Mouse (Mus musculus): ENCODE data around the gene Slc9a5. TPM values are rescaled to one million over a fixed set of nuclear protein-coding genes. Genes with fewer than 3 reads are reported as not detected.

Slc9a5 gene
- polyA plus RNA-seq, 1 experiment from 2014 or later = 1.1 TPM

GRCm38 (mm10) chr8:105346611-105347427, 1.8 kb upstream of the Slc9a5 start:
- H3K4me3 ChIP-seq (ENCODE audit: low read length) = peak overlapping the region; percentile 73
- no peaks in the 10 kb centered on the region for H3K36me3 ChIP-seq (ENCODE audit: control insufficient read depth, insufficient read depth)
- no peaks in the 10 kb centered on the region for H3K9me3 ChIP-seq (replicated peaks; ENCODE audit: control insufficient read depth, low read length)
- peak overlapping the region; percentile 87 for H3K4me2 ChIP-seq (ENCODE audit: low read depth, low read length)
- H3K27ac ChIP-seq (ENCODE audit: low read length) = peak overlapping the region; percentile 92
- peaks cover 2% of the 10 kb centered on the region; the same call in 1 of the 2 replicates for H3K27me3 ChIP-seq (ENCODE audit: control insufficient read depth, insufficient read depth, low read length)
- peaks cover 44% of the 10 kb centered on the region for H3K4me1 ChIP-seq (ENCODE audit: control insufficient read depth, insufficient read depth, low read length)
- WGBS = 2% methylated on average over 34 of the region's 34 CpGs
- peak overlapping the region; percentile 87 for H3K9ac ChIP-seq (ENCODE audit: low read length)
- ATAC-seq (replicated peaks; ENCODE audit: extremely low read depth, insufficient read depth, low FRiP score) = peak; percentile 39

- peaks cover 2% of the 10 kb centered on the region; the same call in 1 of the 2 replicates for H3K27me3 ChIP-seq (ENCODE audit: control insufficient read depth, insufficient read depth, low read length)
- peak within 1 kb of the TSS; percentile 92 for H3K27ac ChIP-seq (ENCODE audit: low read length)
- H3K9ac ChIP-seq (ENCODE audit: low read length) = peak within 1 kb of the TSS; percentile 87
- peak within 1 kb of the TSS; percentile 87 for H3K4me2 ChIP-seq (ENCODE audit: low read depth, low read length)
- H3K36me3 ChIP-seq (ENCODE audit: control insufficient read depth, insufficient read depth) = no peaks in the 10 kb centered on the region
- ATAC-seq (replicated peaks; ENCODE audit: extremely low read depth, insufficient read depth, low FRiP score) = peak; percentile 88
- no peaks in the 10 kb centered on the region for H3K9me3 ChIP-seq (replicated peaks; ENCODE audit: control insufficient read depth, low read length)
- H3K4me3 ChIP-seq (ENCODE audit: low read length) = peak within 1 kb of the TSS; percentile 73
- H3K4me1 ChIP-seq (ENCODE audit: control insufficient read depth, insufficient read depth, low read length) = peaks cover 44% of the 10 kb centered on the region
- WGBS = under 1% methylated on average over 53 of the region's 53 CpGs
Measured at GRCm38 (mm10) chr8:105347428-105348221, 1.0 kb upstream of the Slc9a5 start, which contains the start of gene Fhod1. TSS of gene Fhod1 (minus strand) at chr8:105347953.

GRCm38 (mm10) chr8:105349096-105349771, 591 bp downstream of the Slc9a5 start:
- no peaks in the 10 kb centered on the region for H3K36me3 ChIP-seq (ENCODE audit: control insufficient read depth, insufficient read depth)
- H3K27ac ChIP-seq (ENCODE audit: low read length) = no peak overlapping the region
- peak overlapping the region; percentile 87 for H3K4me2 ChIP-seq (ENCODE audit: low read depth, low read length)
- peak overlapping the region; percentile 73 for H3K4me3 ChIP-seq (ENCODE audit: low read length)
- peaks cover 2% of the 10 kb centered on the region; the same call in 1 of the 2 replicates for H3K27me3 ChIP-seq (ENCODE audit: control insufficient read depth, insufficient read depth, low read length)
- H3K9me3 ChIP-seq (replicated peaks; ENCODE audit: control insufficient read depth, low read length) = no peaks in the 10 kb centered on the region
- H3K9ac ChIP-seq (ENCODE audit: low read length) = peak overlapping the region; percentile 73
- ATAC-seq (replicated peaks; ENCODE audit: extremely low read depth, insufficient read depth, low FRiP score) = no peak
- peaks cover 42% of the 10 kb centered on the region for H3K4me1 ChIP-seq (ENCODE audit: control insufficient read depth, insufficient read depth, low read length)
- under 1% methylated on average over 44 of the region's 48 CpGs for WGBS

DNA sequence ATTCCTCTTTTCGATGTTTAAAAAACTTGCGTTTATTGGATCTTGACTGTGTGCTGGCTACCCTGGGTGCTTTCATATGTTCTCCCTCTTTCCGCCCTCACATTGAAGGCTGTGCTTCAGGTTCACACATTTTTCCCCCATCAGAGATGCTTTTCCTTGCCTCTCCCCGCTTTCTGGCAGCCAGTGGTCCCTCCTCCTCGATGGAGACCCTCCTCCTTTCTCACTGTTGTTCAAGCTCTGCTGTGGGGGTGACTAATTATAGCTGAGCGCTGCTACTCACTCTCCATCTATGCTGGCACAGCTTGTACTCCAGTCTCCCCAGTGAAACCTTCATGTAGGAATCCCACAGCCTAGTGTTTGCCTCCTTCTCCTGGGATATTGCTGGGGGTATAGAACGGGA, 1.5 kb downstream of the Slc9a5 start:
- H3K9ac ChIP-seq (ENCODE audit: low read length) = no peak overlapping the region; the same call in 1 of the 2 replicates
- peak overlapping the region; percentile 73; the same call in 1 of the 2 replicates for H3K4me3 ChIP-seq (ENCODE audit: low read length)
- peaks cover 2% of the 10 kb centered on the region; the same call in 1 of the 2 replicates for H3K27me3 ChIP-seq (ENCODE audit: control insufficient read depth, insufficient read depth, low read length)
- WGBS = 26% methylated on average over 7 of the region's 7 CpGs
- peak overlapping the region; percentile 87 for H3K4me2 ChIP-seq (ENCODE audit: low read depth, low read length)
- peaks cover 33% of the 10 kb centered on the region for H3K4me1 ChIP-seq (ENCODE audit: control insufficient read depth, insufficient read depth, low read length)
- H3K27ac ChIP-seq (ENCODE audit: low read length) = no peak overlapping the region
- H3K9me3 ChIP-seq (replicated peaks; ENCODE audit: control insufficient read depth, low read length) = no peaks in the 10 kb centered on the region
- H3K36me3 ChIP-seq (ENCODE audit: control insufficient read depth, insufficient read depth) = no peaks in the 10 kb centered on the region
- no peak for ATAC-seq (replicated peaks; ENCODE audit: extremely low read depth, insufficient read depth, low FRiP score)

GRCm38 (mm10) chr8:105353583-105354135, 5.0 kb downstream of the Slc9a5 start:
- H3K4me3 ChIP-seq (ENCODE audit: low read length) = no peak overlapping the region
- 62% methylated on average over 8 of the region's 8 CpGs for WGBS

DNA sequence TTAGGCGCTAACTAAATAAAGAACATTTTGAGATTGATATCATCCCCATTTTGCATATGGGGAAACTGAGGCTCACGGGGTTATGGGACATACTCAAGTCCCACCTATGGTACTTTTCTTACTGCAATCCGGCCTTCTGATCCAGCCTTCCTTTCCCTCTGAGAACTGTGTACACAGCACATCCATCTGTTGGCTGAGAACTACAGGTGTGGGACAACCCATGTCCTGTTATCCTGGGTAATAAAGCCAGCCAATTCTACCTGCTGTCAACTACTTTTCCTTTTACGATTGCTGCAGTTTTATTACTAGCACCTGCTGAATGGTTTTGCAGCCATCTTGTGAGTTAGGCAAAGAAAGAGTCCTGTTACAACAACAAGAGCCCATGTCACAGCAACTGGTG, 5.9 kb downstream of the Slc9a5 start:
- peaks cover 11% of the 10 kb centered on the region for H3K4me1 ChIP-seq (ENCODE audit: control insufficient read depth, insufficient read depth, low read length)
- no peak for ATAC-seq (replicated peaks; ENCODE audit: extremely low read depth, insufficient read depth, low FRiP score)
- WGBS = 87% methylated on average over 4 of the region's 4 CpGs

More at GRCm38 (mm10) chr8:105353583-105354135, 5.0 kb downstream of the Slc9a5 start:
- no peaks in the 10 kb centered on the region for H3K36me3 ChIP-seq (ENCODE audit: control insufficient read depth, insufficient read depth)
- H3K4me1 ChIP-seq (ENCODE audit: control insufficient read depth, insufficient read depth, low read length) = peaks cover 13% of the 10 kb centered on the region
- H3K9ac ChIP-seq (ENCODE audit: low read length) = no peak overlapping the region
- peaks cover 2% of the 10 kb centered on the region; the same call in 1 of the 2 replicates for H3K27me3 ChIP-seq (ENCODE audit: control insufficient read depth, insufficient read depth, low read length)
- no peak overlapping the region for H3K4me2 ChIP-seq (ENCODE audit: low read depth, low read length)
- H3K9me3 ChIP-seq (replicated peaks; ENCODE audit: control insufficient read depth, low read length) = no peaks in the 10 kb centered on the region
- no peak overlapping the region for H3K27ac ChIP-seq (ENCODE audit: low read length)
- ATAC-seq (replicated peaks; ENCODE audit: extremely low read depth, insufficient read depth, low FRiP score) = no peak

GRCm38 (mm10) chr8:105355179-105356024, 6.8 kb downstream of the Slc9a5 start:
- H3K27me3 ChIP-seq (ENCODE audit: control insufficient read depth, insufficient read depth, low read length) = peaks cover 2% of the 10 kb centered on the region; the same call in 1 of the 2 replicates
- no peak overlapping the region for H3K9ac ChIP-seq (ENCODE audit: low read length)
- no peak overlapping the region for H3K4me2 ChIP-seq (ENCODE audit: low read depth, low read length)
- H3K4me3 ChIP-seq (ENCODE audit: low read length) = no peak overlapping the region
- ATAC-seq (replicated peaks; ENCODE audit: extremely low read depth, insufficient read depth, low FRiP score) = peak; percentile 58; the same call in 1 of the 2 replicates
- no peaks in the 10 kb centered on the region for H3K36me3 ChIP-seq (ENCODE audit: control insufficient read depth, insufficient read depth)
- no peaks in the 10 kb centered on the region for H3K9me3 ChIP-seq (replicated peaks; ENCODE audit: control insufficient read depth, low read length)
- H3K4me1 ChIP-seq (ENCODE audit: control insufficient read depth, insufficient read depth, low read length) = peaks cover 3% of the 10 kb centered on the region; the same call in 1 of the 2 replicates
- H3K27ac ChIP-seq (ENCODE audit: low read length) = no peak overlapping the region
- 67% methylated on average over 26 of the region's 26 CpGs for WGBS

More for the DNA sequence above, 5.9 kb downstream of the Slc9a5 start:
- Histone ChIP-seq H3K4me2 (ENCODE audit: low read depth, low read length) (no peak overlapping the region), H3K27ac (ENCODE audit: low read length) (no peak overlapping the region), H3K9me3 (replicated peaks; ENCODE audit: control insufficient read depth, low read length) (no peaks in the 10 kb centered on the region), H3K9ac (ENCODE audit: low read length) (no peak overlapping the region), H3K4me3 (ENCODE audit: low read length) (no peak overlapping the region), H3K27me3 (ENCODE audit: control insufficient read depth, insufficient read depth, low read length) (peaks cover 2% of the 10 kb centered on the region; the same call in 1 of the 2 replicates), H3K36me3 (ENCODE audit: control insufficient read depth, insufficient read depth) (no peaks in the 10 kb centered on the region)
